Mouse (Mus musculus) kidney, adult 8-10 months (tissue): ENCODE results near the gene Zyx.

ENCODE experiments used
- DNase-seq, 2 experiments: peaks; one replicate each; pipeline ENCODE4 v3.0.0; 2022

The Zyx gene

DNA sequence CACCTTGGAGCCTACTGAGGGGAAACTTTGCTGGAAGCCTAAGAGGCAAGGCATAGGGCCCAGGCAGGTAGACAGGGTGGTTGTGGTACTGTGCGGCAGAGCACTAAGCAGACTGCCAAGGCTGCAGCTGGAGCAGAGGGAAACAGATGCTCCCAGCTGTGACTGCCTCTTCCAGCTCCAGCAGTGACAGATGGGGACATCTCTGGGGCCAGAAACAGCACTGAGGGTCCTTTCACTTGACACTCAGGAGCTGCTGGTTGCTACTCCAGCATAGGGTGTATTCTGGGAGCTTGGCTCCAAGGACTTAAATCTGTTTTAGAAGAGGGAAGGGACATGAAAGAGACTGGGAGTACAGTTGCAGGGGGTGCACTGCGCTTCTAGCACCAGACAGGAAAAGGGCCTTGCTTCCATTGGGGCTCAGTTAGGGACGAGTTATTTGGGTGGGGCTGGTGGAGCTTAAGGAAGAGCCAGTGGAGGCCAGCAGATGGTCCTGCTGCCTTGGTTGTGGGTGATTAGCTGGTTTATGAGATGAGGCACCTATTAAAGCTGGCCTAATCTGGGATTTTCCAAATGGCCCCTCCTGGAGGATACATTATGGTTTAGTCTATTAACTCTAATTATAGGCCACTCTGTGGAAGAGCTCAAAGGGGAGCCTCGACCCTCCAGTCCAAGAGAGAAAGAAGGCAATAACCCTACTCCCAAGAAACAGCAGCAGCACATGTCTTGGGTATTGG, 21.4 kb downstream of the Zyx start:
- DNase-seq = peak in 1 of 2 experiments; percentile 16

GRCm38 (mm10) chr6:42372001-42372400, 22.6 kb downstream of the Zyx start:
- DNase-seq = no peak

DNA sequence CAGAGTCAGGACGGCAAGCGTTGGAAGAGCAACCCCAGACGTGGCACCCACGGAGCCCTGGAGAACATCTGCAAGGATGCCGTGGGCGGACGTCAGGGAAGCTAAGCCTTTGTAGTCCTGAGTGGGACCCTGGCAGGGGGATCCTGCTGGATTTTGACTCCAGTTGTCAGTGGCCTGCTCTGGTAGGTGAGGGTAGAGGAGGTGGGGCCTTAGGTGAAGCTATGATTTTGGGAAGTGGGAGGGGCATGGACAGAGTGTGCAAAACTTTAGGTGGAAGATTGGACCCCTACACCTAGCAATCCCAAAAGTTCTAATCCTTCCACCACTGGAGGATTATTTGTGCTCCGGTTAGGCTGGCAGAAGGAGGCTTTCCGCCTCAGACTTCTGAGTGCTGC, 23.0 kb downstream of the Zyx start:
- no peak for DNase-seq

- DNase-seq = peak; percentile 80 to 82
Observed at GRCm38 (mm10) chr6:42372816-42373547, 23.6 kb downstream of the Zyx start, which contains the start of gene Epha1. Gene Epha1 (minus strand): TSS chr6:42373268.

GRCm38 (mm10) chr6:42373669-42374430, 24.4 kb downstream of the Zyx start:
- peak in 1 of 2 experiments; percentile 20 for DNase-seq

- no peak for DNase-seq
Observed at GRCm38 (mm10) chr6:42374701-42375100, 25.3 kb downstream of the Zyx start.

DNA sequence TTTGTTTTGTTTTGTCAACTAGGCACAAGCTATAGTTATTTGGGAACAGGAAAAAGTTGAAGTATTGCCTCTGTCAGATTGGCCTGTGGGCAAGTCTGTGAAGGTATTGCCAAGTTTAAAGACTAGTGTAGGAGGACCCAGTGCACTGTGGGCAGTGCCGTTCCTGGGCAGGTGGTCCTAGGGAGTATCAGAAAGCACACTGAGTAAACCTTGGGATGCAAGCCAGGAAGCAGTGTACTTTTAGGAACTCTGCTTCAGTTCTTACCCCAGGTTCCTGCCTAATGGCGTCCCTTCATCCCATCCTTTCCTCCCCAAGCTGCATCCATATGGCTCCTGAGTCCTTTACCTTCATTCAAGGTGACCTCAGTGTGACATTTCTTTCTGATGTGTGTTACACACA, 25.7 kb downstream of the Zyx start:
- no peak for DNase-seq

DNA sequence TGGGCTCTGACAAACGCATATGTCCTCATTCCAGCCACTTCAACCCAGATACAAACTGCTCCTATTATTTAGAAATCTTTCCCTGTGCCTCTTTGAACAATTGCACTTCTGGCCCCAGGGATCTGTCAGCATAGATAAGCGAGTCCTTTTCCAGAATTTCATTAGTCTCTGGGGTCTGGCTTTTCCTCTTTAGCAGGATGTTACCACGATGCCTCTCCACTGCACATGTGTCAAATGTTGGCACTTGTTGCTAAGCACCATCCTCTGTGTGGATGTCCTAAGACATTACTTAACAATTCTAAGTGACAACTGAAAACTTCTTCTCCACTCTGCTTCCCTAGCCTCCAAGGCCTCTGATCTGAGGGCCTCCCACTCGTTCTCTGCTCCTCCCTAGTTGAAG, 26.6 kb downstream of the Zyx start:
- DNase-seq = no peak

- no peak for DNase-seq
Observed at GRCm38 (mm10) chr6:42376504-42377019, 27.1 kb downstream of the Zyx start.

DNA sequence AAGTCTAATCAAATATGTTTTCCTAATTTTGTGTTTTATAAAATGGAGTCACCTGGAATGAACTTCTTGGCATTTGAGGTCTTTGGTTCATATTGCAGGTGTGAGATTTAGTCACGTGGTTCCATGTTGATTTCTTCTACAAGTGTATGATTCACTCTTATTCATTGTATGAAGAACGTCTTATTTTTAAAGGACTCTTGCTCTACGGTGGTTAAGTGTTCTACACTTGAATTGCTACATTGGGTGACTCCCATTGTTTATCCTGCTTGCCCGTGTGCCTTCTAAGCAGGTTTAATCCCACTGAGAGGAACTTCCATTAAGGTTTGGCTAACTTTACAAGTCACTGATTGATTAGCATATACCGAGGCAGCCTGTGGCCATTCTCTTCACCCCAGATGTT, 27.9 kb downstream of the Zyx start:
- DNase-seq = no peak

- DNase-seq = no peak
Observed at GRCm38 (mm10) chr6:42379551-42379950, 30.1 kb downstream of the Zyx start.

- peak in 1 of 2 experiments; percentile 53 for DNase-seq
Observed at GRCm38 (mm10) chr6:42380416-42381144, 31.1 kb downstream of the Zyx start.

DNA sequence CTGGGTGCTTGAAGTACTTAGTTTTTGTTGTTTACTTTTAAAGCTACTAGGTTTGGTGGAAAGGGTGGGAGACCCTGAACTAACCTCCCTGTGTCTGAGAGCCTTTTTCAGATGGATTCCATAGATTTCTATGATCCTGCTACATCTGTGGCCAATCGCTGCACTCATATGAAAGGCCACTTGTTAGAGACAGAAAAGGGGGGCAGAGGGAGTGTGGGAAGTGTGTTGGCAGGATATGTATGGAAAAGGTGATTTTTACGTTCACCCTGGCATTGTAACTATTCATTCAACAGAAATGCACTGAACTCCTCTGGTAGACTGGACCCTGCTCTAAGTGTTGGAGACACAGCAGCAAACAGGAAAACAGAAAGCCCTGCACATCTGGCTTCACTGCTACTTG, 31.8 kb downstream of the Zyx start:
- no peak for DNase-seq

DNA sequence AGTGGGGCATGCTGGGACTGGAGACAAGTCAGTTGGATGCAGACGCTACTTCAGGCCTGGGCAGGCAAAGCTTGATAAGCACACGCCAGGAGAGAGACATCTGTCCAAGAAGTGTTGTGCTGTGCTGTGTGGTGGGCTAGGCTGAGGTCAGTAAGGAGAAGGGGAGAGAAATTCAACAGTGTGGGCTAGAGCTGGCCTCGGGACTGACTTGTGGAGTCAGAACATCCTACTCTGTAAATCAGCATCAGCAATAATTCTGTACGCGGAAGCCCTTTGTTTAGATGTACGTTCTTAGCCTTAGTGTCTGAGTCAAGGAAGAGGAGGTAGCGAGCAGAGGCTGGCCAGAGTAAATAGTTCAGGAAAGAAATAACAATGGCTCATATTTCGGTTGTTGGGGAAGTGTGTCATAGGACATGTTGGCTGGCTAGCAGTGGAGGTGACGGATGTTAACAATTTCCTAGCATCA, 32.5 kb downstream of the Zyx start:
- DNase-seq = peak; percentile 31 to 45

DNA sequence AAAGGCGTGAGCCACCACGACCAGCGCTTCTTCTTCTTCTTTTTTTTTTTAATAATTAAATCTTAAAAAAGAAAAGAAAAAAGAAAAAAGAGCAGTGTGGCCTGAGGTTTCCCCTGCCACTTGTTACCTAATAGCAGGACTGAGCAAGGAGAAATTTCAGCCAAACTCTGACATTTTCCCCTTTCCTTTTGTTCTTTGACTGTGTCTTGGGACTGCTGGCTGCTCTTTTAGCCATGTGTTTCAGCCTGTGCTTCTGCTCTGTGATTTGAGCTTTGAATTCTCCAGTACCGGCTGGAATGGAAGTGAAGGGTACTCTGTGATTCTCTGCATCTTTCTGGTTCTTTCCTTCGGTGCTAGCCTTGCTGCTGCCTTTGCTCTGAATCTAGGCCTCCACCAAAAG, 33.9 kb downstream of the Zyx start:
- no peak for DNase-seq

GRCm38 (mm10) chr6:42385635-42386034, 36.2 kb downstream of the Zyx start:
- DNase-seq = no peak

GRCm38 (mm10) chr6:42391796-42392330, 42.4 kb downstream of the Zyx start:
- DNase-seq = no peak

DNA sequence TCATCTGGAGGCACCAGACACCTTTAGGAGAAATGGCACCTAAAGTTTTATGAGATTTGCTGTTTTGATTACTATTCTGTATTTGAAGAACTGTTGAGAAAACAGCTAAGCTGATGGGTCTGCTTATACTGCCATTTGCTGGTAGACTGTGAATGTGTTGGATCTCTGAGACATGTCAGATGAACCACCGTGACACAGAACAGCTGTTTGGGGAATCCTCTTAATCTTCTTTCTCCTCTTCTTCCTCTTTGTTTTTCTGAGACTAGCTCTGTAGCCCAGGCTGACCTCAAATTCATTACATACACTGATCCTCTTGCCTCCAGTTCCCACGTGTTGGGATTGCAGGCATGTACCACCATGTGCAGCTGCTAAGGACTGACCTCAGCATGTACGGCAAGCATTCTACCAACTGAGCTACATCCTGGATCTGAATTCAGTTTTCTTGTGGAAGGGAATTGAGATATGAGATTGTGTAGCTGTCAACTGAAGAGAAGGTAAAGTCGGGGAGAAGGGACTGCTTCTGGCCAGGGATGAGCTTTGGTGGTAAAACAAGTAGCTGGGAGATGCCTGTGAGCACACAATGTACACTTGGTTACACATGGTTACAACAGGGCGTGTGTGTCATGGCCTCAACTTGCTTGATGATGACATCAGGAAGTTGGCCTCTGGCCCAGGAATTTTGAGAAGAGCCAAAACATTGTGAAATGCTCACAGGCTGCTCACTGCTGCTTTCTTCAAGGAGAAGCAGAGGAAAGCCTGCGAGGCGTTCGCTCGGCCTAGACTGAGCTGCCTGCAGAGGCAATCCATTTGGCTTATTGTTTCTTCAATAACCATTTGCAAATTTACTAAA, 46.8 kb downstream of the Zyx start:
- DNase-seq = peak; percentile 73 to 84

DNA sequence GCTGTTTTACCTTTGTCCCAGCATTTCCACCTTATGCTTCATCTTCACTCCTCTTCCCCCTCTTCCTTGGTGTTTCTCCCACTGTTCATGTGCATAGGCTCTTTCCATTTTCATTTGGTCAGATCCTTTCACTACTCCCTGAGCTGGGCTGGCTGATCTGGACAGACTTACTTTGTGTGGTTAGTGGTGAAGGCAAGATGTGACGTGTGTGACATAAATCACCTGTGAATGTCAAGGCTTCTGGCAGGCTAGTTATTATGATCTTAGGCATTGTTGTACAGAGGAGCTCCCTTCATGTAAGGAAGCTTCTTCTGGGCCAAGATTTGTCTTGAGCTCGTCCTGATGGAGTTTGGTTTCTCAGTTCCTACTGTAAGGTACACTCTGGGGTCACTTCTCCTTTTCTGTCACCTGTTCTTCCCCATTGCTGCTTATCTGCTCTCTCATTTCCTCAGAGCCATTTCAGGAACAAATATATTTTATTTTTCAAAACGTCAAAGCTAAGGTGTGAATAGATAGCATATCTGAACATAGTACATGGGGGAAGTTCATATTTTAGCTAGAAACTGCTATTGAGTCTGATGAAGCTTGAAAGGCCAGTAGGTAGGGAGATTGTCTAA, 47.7 kb downstream of the Zyx start:
- no peak for DNase-seq

DNA sequence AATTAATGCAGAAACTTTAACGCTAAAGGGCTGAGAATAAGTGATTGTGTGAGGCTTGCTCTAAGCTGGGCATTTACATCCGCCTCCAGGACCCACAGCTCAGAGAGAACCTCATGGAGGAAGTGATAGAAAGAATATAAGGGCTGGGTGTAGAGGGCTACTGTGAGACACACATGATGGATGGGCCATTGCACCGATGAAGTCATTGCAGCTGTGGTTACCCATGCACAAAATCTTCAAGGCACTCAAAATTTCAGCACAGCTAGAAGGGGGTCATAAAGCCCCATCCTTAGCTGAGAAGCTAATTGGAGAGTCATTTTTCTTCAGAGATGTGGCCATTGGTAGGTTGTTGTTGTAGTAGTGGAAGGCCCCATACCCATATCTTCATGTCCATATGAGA, 48.9 kb downstream of the Zyx start:
- DNase-seq = no peak

GRCm38 (mm10) chr6:42398998-42399397, 49.6 kb downstream of the Zyx start:
- DNase-seq = no peak
